In genomic region chr9:46381342-46381741, GRCm38 (mm10) we compare ENCODE assay signal across 31 mouse cellular contexts.
DNase-seq lines count a peak whose midpoint lies in the region; ATAC-seq and TF ChIP-seq lines count a peak whose summit lies in the region.
"Had no signal": no experiment of that assay in that cellular context is flagged by ENCODE, and none has a peak within 500 bp of the region (broad histone marks: within the 10 kb centered on the region; RNA-seq: fewer than 3 reads in every experiment).

No protein-coding gene starts in this region.

- no peak overlapping the region for H3K9ac ChIP-seq in heart, postnatal 0 days (replicated peaks; ENCODE audit: low read depth, low read length)
- no peak overlapping the region for H3K9ac ChIP-seq in lung, postnatal 0 days (replicated peaks; ENCODE audit: low read depth)
- H3K9ac ChIP-seq: embryonic facial prominence, embryonic 13.5 days; forebrain, embryonic 13.5 days; heart, embryonic 13.5 days; intestine, embryonic 15.5 days; liver, embryonic 15.5 days; midbrain, embryonic 12.5 days; neural tube, embryonic 13.5 days had no signal

- no peak for TF ChIP-seq EP300 in heart, postnatal 0 days (IDR thresholded peaks at IDR 0.05; ENCODE audit: low read depth)
- TF ChIP-seq EP300 in lung, postnatal 0 days (IDR thresholded peaks at IDR 0.05) = peak; percentile 59; the same call in 1 of the 2 replicates

- peak; percentile 47; the same call in 1 of the 2 replicates for ATAC-seq in heart, postnatal 0 days (ENCODE audit: insufficient read depth, low read depth)
- ATAC-seq in lung, postnatal 0 days = peak; percentile 48
- ATAC-seq: activated CD4-positive, CD25-positive, alpha-beta regulatory T cell, adult 4 months; forebrain, embryonic 13.5 days; hindbrain, embryonic 16.5 days; intestine, embryonic 15.5 days had no signal

- no peak overlapping the region for H3K4me3 ChIP-seq in heart, postnatal 0 days (ENCODE audit: low read depth, low read length)
- no peak overlapping the region for H3K4me3 ChIP-seq in lung, postnatal 0 days (ENCODE audit: low read depth, low read length)
- H3K4me3 ChIP-seq in embryonic facial prominence, embryonic 10.5 days = no peak overlapping the region
- no peak overlapping the region for H3K4me3 ChIP-seq in limb, embryonic 10.5 days
- H3K4me3 ChIP-seq: embryonic facial prominence, embryonic 13.5 days; erythroblast, embryonic 14.5 days; forebrain, embryonic 13.5 days; heart, embryonic 13.5 days; intestine, embryonic 15.5 days; liver, embryonic 15.5 days; midbrain, embryonic 12.5 days; myocyte; neural tube, embryonic 13.5 days had no signal

- no peak for TF ChIP-seq CTCF in heart, postnatal 0 days (IDR thresholded peaks at IDR 0.05; ENCODE audit: low read depth)
- TF ChIP-seq CTCF in lung, postnatal 0 days (IDR thresholded peaks at IDR 0.05) = no peak

- DNase-seq in heart, postnatal 0 days (ENCODE audit: low spot score) = no peak
- no peak for DNase-seq in heart, adult 8-10 months (ENCODE audit: low spot score)
- no peak for DNase-seq in lung, postnatal 0 days (ENCODE audit: low spot score)
- DNase-seq in lung, adult 18-20 months = no peak
- peak; percentile 68 for DNase-seq in embryonic facial prominence, embryonic 10.5 days (ENCODE audit: low spot score)
- DNase-seq in limb, embryonic 10.5 days (ENCODE audit: low spot score) = peak; percentile 64
- no peak for DNase-seq in urinary bladder, adult 2 months (ENCODE audit: low spot score)
- no peak for DNase-seq in adrenal gland, postnatal 10 days
- DNase-seq: adrenal gland, postnatal 14 days; cerebellum, adult 8-10 months; cerebellum, postnatal 36 days; gastrocnemius, postnatal 14 days; heart, adult 11 months; kidney, adult 8-10 months; kidney, postnatal 14 days; left cerebral cortex, postnatal 4 days; retina, postnatal 1 day; right cerebral cortex, postnatal 25 days; spleen, adult 18-20 months; thymus, postnatal 14 days had no signal

- no peak overlapping the region for H3K4me2 ChIP-seq in heart, postnatal 0 days (ENCODE audit: low read depth, low read length)
- no peak overlapping the region for H3K4me2 ChIP-seq in lung, postnatal 0 days (replicated peaks; ENCODE audit: low read depth, low read length)
- H3K4me2 ChIP-seq: embryonic facial prominence, embryonic 13.5 days; forebrain, embryonic 13.5 days; heart, embryonic 13.5 days; intestine, embryonic 15.5 days; liver, embryonic 15.5 days; midbrain, embryonic 12.5 days; neural tube, embryonic 13.5 days had no signal

- no peaks in the 10 kb centered on the region for H3K27me3 ChIP-seq in heart, postnatal 0 days (ENCODE audit: control insufficient read depth, insufficient read depth, low read length)
- H3K27me3 ChIP-seq in lung, postnatal 0 days (replicated peaks; ENCODE audit: insufficient read depth, low read length) = no peaks in the 10 kb centered on the region
- peaks cover 17% of the 10 kb centered on the region; the same call in 1 of the 2 replicates for H3K27me3 ChIP-seq in embryonic facial prominence, embryonic 10.5 days (replicated peaks; ENCODE audit: low read depth, poor library complexity, severe bottlenecking)
- peaks cover 6% of the 10 kb centered on the region; the same call in 1 of the 2 replicates for H3K27me3 ChIP-seq in limb, embryonic 10.5 days (ENCODE audit: low read depth, poor library complexity, severe bottlenecking)
- H3K27me3 ChIP-seq: forebrain, embryonic 13.5 days; intestine, embryonic 15.5 days; liver, embryonic 15.5 days had no signal

- H3K27ac ChIP-seq in heart, postnatal 0 days (ENCODE audit: low read depth) = no peak overlapping the region
- peak overlapping the region; percentile 51; the same call in 1 of the 2 replicates for H3K27ac ChIP-seq in lung, postnatal 0 days (ENCODE audit: low read length)
- peak overlapping the region; percentile 71; the same call in 1 of the 2 replicates for H3K27ac ChIP-seq in embryonic facial prominence, embryonic 10.5 days (replicated peaks)
- H3K27ac ChIP-seq in limb, embryonic 10.5 days = peak overlapping the region; percentile 47
- H3K27ac ChIP-seq: embryonic facial prominence, embryonic 13.5 days; forebrain, embryonic 13.5 days; intestine, embryonic 15.5 days; liver, embryonic 15.5 days; midbrain, embryonic 12.5 days; neural tube, embryonic 13.5 days had no signal

- no peaks in the 10 kb centered on the region for H3K4me1 ChIP-seq in heart, postnatal 0 days (ENCODE audit: control insufficient read depth, insufficient read depth)
- H3K4me1 ChIP-seq in lung, postnatal 0 days (ENCODE audit: insufficient read depth, low read depth, low read length) = no peaks in the 10 kb centered on the region
- peaks cover 33% of the 10 kb centered on the region for H3K4me1 ChIP-seq in embryonic facial prominence, embryonic 10.5 days
- peaks cover 56% of the 10 kb centered on the region for H3K4me1 ChIP-seq in limb, embryonic 10.5 days
- H3K4me1 ChIP-seq: forebrain, embryonic 13.5 days; intestine, embryonic 15.5 days; liver, embryonic 15.5 days; midbrain, embryonic 12.5 days had no signal

- WGBS in heart, postnatal 0 days = 44% methylated on average over 4 of the region's 4 CpGs
- WGBS in lung, postnatal 0 days = 45% methylated on average over 4 of the region's 4 CpGs
- WGBS in embryonic facial prominence, embryonic 10.5 days = 43% methylated on average over 4 of the region's 4 CpGs
- 23% methylated on average over 4 of the region's 4 CpGs for WGBS in limb, embryonic 10.5 days

- H3K36me3 ChIP-seq in heart, postnatal 0 days (replicated peaks; ENCODE audit: control insufficient read depth, insufficient read depth, low read length) = no peaks in the 10 kb centered on the region
- H3K36me3 ChIP-seq in lung, postnatal 0 days (ENCODE audit: insufficient read depth, low read length) = no peaks in the 10 kb centered on the region
- H3K36me3 ChIP-seq in embryonic facial prominence, embryonic 10.5 days (replicated peaks) = no peaks in the 10 kb centered on the region
- H3K36me3 ChIP-seq in limb, embryonic 10.5 days = no peaks in the 10 kb centered on the region
- H3K36me3 ChIP-seq: embryonic facial prominence, embryonic 13.5 days; heart, embryonic 13.5 days; intestine, embryonic 15.5 days; liver, embryonic 15.5 days; midbrain, embryonic 12.5 days; neural tube, embryonic 13.5 days had no signal

- H3K9me3 ChIP-seq in heart, postnatal 0 days (replicated peaks; ENCODE audit: control insufficient read depth, low read length) = 0 out of 2 replicates have a peak, but pooled peaks cover 3% of the 10 kb centered on the region
- no peaks in the 10 kb centered on the region for H3K9me3 ChIP-seq in lung, postnatal 0 days (ENCODE audit: low read length)
- H3K9me3 ChIP-seq in embryonic facial prominence, embryonic 10.5 days = peaks cover 4% of the 10 kb centered on the region; the same call in 1 of the 2 replicates
- no peaks in the 10 kb centered on the region for H3K9me3 ChIP-seq in limb, embryonic 10.5 days (replicated peaks)
- H3K9me3 ChIP-seq: embryonic facial prominence, embryonic 13.5 days; forebrain, embryonic 13.5 days; intestine, embryonic 15.5 days; liver, embryonic 15.5 days; midbrain, embryonic 12.5 days; neural tube, embryonic 13.5 days had no signal

Comparison
In these comparisons a context has a peak if more than half of its experiments do, and no peak if none do; other contexts are left out.
1. DNase-seq: peak in embryonic facial prominence, embryonic 10.5 days (single experiment) and limb, embryonic 10.5 days (single experiment); none in heart, postnatal 0 days (single experiment), heart, adult 8-10 months (single experiment), lung, postnatal 0 days (single experiment), lung, adult 18-20 months (0 of 2), urinary bladder, adult 2 months (single experiment) and adrenal gland, postnatal 10 days (single experiment).